Mouse (Mus musculus): ENCODE data around the gene Mpl. TPM values are rescaled to one million over a fixed set of nuclear protein-coding genes. Genes with fewer than 3 reads are reported as not detected.

The Mpl gene
- total RNA-seq, 2 experiments from 2014 or later = 0.33 TPM; not detected in 1

DNA sequence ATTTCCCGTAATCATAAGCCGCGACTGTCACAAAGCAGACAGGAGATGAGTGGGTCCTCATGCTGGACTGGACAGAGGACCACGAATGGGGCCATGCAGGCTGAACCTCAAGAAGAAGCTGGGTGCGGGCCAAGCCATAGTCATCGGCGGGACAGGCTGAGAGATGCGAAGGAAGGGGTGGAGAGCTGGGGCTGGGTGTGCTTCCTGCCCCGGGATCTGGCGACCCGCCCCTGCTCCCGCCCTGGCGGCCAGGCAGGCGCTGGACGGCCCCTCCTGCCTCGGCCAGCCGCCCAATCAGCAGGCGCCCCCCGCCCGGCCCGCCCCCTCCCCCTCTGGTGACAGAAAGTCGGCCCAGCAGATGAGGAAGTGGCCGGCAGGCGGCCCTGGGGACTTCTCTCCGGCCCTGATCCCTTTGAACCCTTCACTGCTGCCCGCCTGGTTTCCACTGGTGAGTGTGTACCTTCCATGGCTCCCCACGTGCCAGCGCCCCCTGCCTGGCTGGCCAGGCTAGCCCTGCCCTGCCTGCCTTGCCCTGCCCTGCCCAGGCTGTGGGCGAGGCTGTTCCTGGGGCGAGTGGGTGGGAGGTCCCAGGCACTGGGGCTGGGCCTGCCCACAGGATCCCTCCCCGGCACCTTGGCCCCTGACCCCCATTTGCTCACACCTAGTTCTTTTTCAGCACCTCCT, 29.4 kb downstream of the Mpl start, which contains the start of gene Elovl1:
TSS of gene Elovl1 (plus strand) at position 326 of the 684 bp plus-strand sequence.
- peak; percentile 61 to 72 for DNase-seq (ENCODE audit: low spot score in 2 of 2)

DNA sequence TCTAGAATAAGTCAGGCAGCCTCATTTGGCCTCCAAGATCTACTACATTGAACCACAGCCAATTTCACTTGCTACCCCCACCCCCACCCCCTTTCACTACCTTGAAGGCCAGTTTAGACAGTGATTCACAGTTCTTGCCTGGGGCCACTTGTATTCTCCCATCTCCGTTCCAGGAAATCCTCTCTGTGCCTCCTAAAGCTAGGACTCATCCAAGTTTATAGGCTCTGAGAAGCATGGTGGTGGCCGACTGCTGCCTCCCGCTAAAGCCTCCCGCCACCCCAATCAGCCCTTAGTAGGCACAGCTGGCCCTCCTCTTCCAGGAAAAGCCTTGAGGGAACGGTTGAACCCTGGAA, 29.9 kb downstream of the Mpl start:
- DNase-seq (ENCODE audit: low spot score in 2 of 2) = no peak

DNA sequence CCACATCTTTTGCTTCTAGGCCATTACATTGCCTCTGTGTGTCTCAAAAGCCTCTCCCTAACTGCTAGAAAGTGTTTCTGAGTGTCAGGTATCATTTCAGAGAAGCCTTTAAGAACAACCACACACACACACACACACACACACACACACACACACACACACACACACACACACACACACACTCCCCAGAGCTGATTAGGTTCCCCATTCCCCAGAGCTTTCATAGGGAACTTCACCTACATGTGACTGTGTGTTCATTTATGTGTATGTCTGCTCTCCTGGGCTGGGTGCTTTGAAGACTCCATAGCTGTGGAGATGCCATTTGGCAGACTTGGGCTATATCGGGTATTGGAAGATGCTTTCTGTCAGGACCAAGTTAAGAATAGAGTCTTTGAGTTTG, 31.9 kb downstream of the Mpl start:
- DNase-seq (ENCODE audit: low spot score in 2 of 2) = no peak

- DNase-seq (ENCODE audit: low spot score in 2 of 2) = no peak
Measured at GRCm38 (mm10) chr4:118424541-118425160, 32.7 kb downstream of the Mpl start.

DNA sequence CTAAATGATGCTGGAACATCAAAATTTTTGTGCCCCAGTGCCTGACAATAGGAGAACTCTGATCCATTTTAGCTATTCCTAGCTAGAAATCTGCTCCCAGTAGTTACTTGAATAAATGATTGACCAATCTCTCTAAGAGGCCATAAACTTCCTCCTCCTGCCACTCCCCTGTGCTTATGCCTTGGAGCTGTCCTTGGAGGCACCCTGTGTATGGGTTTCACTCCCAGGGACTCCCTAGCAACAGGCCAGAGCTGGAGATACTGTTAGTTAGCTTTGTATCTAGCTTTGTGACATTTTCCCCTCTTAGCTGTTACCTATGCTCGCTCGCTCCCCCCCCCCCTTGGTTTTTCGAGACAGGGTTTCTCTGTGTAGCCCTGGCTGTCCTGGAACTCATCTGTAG, 35.9 kb downstream of the Mpl start:
- no peak for DNase-seq (ENCODE audit: low spot score in 2 of 2)

- DNase-seq (ENCODE audit: low spot score in 2 of 2) = no peak
Measured at GRCm38 (mm10) chr4:118417112-118417797, 40.1 kb downstream of the Mpl start.

GRCm38 (mm10) chr4:118416329-118416728, 41.0 kb downstream of the Mpl start:
- no peak for DNase-seq (ENCODE audit: low spot score in 2 of 2)

DNA sequence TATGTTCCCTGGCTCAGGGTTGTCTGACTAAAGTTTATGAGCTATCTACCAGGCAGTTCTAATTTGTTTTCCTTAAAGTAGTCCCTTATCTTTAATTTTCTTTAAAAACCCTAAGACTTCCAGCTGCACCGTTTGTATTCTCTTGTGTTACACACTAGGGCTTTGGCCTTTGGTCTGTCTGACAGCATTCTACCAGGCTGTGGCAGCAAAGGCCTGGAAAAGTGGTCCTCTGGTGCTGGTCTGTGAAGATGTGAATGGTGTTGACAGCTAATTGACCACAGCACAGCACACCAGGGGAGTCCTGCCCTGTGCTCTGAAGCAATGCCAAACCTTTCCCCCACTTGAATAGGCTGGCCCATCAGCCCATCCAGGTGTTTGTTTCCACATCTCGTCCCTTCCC, 41.5 kb downstream of the Mpl start:
- DNase-seq (ENCODE audit: low spot score in 2 of 2) = no peak

DNA sequence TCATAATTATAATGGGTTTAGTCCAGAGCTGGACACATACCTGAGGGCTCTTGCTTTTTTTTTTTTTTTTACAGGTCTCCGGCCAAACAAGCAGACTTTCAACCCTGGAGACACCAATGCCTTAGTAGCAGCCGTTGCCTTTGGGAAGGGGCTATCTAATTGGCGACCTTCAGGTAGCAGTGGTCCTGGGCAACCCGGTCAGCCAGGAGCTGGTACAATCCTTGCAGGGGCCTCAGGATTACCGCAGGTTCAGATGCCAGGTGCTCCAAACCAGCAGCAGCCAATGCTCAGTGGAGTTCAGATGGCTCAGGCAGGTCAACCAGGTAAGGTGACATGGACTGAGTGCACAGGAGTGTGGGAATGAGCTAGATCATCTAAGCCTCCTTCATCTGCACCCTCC, 43.8 kb downstream of the Mpl start:
- no peak for DNase-seq (ENCODE audit: low spot score in 2 of 2)

DNA sequence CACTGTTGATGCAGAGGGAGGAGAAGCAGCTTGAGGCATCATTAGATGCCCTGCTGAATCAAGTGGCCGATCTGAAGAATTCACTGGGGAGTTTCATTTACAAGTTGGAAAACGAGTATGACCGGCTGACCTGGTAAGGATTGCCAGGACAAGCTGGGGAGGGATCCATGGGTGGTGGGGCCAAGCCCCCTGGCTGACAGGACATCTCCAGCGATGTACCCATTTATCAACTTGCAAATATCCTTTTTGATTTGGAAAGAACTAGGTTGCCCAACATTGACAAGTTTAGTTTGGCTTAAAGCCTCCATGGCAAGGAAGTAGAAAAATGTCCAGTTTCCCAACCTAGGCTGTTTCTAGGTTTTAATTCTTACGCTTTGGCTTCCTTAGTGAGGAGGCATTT, 46.4 kb downstream of the Mpl start:
- DNase-seq (ENCODE audit: low spot score in 2 of 2) = no peak

DNA sequence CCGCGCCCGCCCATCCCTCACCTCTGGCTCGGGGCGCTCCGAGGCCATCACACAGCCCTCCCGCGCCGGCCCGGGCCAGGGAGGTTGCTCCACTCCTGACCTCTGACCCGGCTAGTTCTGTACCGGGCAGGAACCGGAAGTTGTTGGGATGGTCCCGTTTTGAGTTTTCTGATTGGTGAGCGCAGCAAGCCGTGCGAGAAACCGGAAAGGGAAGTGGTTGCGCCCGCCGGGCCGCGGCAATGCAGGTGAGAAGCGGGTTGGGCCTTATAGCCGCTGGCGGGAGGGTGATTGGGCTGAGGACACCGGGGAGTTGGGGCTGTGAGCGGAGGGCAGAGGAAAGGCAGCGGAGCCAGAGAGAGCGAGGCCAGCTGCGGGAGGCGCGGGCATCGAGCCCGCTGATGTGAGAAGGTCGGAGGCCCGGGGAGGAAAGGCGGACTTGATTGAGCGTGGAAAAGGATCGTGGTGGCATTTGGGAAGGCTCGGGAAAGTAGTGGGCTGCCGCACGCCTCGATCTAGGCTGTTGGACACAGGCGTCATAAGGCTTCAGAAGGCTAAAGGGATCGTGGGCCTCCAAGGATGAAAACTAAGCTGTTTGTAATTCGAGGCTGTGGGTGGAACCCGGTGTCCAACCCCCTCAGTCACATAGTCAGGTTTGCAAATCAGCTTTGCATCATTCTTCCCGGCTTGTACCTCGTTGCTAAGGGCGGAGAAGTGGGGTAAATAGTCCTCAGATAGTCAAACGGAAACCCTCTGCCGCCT, 48.0 kb downstream of the Mpl start, which contains the start of the genes Szt2 and Med8:
TSS of gene Szt2 (minus strand) at position 132 of the 759 bp plus-strand sequence.
TSS of gene Med8 (plus strand) at position 196 of the 759 bp plus-strand sequence.
- peak; percentile 86 to 93 for DNase-seq (ENCODE audit: low spot score in 2 of 2)

GRCm38 (mm10) chr4:118402701-118403100, 54.6 kb downstream of the Mpl start:
- no peak for DNase-seq (ENCODE audit: low spot score in 2 of 2)

GRCm38 (mm10) chr4:118401918-118402317, 55.4 kb downstream of the Mpl start:
- DNase-seq (ENCODE audit: low spot score in 2 of 2) = no peak

DNA sequence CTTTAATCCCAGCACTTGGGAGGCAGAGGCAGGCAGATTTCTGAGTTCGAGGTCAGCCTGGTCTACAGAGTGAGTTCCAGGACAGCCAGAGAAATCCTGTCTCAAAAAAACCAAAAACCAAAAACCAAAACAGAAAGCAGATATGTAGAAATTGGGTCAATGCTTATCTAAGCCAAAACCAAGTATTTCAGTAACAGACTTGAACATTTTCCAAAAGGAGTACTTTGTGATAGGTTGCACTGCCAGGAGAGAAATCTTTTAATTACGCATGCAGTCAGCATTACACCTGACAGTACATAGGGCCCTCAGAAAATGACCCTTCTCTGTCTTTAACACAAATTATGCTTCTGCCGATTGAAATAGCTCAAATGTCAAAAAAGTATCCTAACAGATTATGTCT, 55.9 kb downstream of the Mpl start:
- no peak for DNase-seq (ENCODE audit: low spot score in 2 of 2)

- no peak for DNase-seq (ENCODE audit: low spot score in 2 of 2)
Measured at GRCm38 (mm10) chr4:118398400-118398799, 58.9 kb downstream of the Mpl start.

- no peak for DNase-seq (ENCODE audit: low spot score in 2 of 2)
Measured at GRCm38 (mm10) chr4:118396433-118396832, 60.9 kb downstream of the Mpl start.

GRCm38 (mm10) chr4:118395289-118395688, 62.0 kb downstream of the Mpl start:
- DNase-seq (ENCODE audit: low spot score in 2 of 2) = no peak

DNA sequence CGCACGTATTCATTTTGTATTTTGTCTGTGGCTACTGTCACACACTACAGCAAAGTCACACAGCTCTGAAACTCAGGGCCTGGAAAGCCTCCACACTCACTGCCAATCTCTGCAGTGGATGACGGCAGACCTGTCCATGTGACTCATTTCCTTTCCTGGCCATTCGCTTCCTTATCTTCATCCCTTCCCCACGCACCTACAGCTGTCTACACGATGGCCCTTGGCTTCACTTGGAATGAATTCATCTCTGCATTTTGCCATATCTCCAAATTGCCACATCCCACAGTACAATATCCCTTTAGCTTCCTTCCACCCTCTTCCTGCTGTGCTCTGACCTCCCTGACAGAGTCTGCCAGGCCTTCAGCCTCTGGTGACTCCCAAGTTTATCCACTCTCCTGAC, 62.8 kb downstream of the Mpl start:
- no peak for DNase-seq (ENCODE audit: low spot score in 2 of 2)

Measured in layer of hippocampus, postnatal 14 days (tissue).